8 mouse cellular contexts compared by ENCODE assay signal in the genomic region with DNA sequence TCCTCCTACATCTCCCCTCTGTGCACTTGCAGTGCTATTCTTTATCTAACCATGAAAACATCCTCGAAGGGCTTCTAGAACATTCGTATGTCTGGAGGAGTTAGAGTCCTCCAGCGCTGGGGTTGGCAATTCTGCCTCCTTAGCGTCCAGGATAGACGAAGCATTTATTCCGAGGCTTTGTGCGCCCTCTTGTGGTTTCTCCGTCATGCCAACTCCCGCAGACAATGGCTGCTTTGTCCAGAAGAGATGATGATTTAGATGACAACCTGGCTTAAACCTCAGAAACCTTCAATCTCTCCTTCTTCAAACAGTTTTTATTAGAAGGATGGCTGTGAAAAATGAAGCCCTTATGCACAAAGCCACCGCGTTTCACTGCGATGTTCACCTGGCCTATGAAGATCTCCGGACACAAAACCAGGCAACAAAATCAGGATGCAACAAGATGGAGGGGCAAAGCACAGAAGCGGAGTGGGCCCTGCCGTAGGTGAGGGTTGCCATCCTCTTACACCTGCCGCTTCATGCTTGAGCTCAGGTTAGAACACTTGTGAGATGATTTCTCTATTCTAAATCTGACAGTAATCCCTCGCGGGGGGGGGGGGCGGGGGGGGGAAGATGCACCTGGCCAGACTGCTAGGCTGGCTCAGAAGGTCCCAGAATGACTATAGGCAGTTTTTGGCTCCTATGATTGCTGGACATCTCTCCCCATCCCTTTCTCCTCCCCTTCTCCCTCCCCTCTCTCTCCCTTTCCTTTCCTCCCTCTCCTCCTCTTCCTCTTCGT. TPM values are rescaled to one million over a fixed set of nuclear protein-coding genes. Genes with fewer than 3 reads are reported as not detected.
A peak's percentile ranks its signal among the peaks of the same experiment; 100 is the strongest.
DNase-seq lines count a peak whose midpoint lies in the region; ATAC-seq and TF ChIP-seq lines count a peak whose summit lies in the region.

No protein-coding gene starts in this region.

- H3K27me3 ChIP-seq in intestine, postnatal 0 days (replicated peaks; ENCODE audit: control insufficient read depth, insufficient read depth, low read length): no peaks in the 10 kb centered on the region
- H3K27me3 ChIP-seq in midbrain, embryonic 11.5 days (ENCODE audit: control insufficient read depth, insufficient read depth, low read length): no peaks in the 10 kb centered on the region

- H3K4me2 ChIP-seq in intestine, postnatal 0 days (replicated peaks; ENCODE audit: low read depth): peak overlapping the region; percentile 44
- peak overlapping the region; percentile 19; the same call in 1 of the 2 replicates for H3K4me2 ChIP-seq in midbrain, embryonic 11.5 days

- H3K27ac ChIP-seq in intestine, postnatal 0 days (ENCODE audit: low read depth, low read length): no peak overlapping the region
- no peak overlapping the region for H3K27ac ChIP-seq in midbrain, embryonic 11.5 days (ENCODE audit: low read depth, low read length)

- 21% methylated on average over 19 of the region's 20 CpGs for WGBS in intestine, postnatal 0 days
- WGBS in midbrain, embryonic 11.5 days: 29% methylated on average over 19 of the region's 20 CpGs

- peak; percentile 86 for DNase-seq in adrenal gland, adult 2 months
- DNase-seq in embryo, embryonic 9.5 days (ENCODE audit: extremely low spot score): peak; percentile 80
- DNase-seq in left cerebral cortex, postnatal 36 days (ENCODE audit: low spot score in 2 of 2): peak; percentile 85 to 90
- peak; percentile 98 for DNase-seq in midbrain, embryonic 11.5 days (ENCODE audit: low spot score, missing footprints)
- peak; percentile 94 for DNase-seq in right cerebral cortex, postnatal 4 days
- DNase-seq in yolk sac, embryonic 10.5 days (ENCODE audit: low spot score): peak; percentile 70

- no peak overlapping the region for H3K4me3 ChIP-seq in intestine, postnatal 0 days (ENCODE audit: low read depth, low read length)
- H3K4me3 ChIP-seq in midbrain, embryonic 11.5 days (ENCODE audit: low read depth, low read length): no peak overlapping the region

- peak; percentile 79 for ATAC-seq in granulocyte monocyte progenitor cell, adult 5-6 weeks (replicated peaks; ENCODE audit: poor library complexity, severe bottlenecking)
- ATAC-seq in intestine, postnatal 0 days: no peak
- peak; percentile 89 for ATAC-seq in midbrain, embryonic 11.5 days (ENCODE audit: low FRiP score)

- no peak overlapping the region for H3K9ac ChIP-seq in intestine, postnatal 0 days (ENCODE audit: low read depth, low read length)
- peak overlapping the region; percentile 14; the same call in 1 of the 2 replicates for H3K9ac ChIP-seq in midbrain, embryonic 11.5 days (ENCODE audit: low read length)

- peak; percentile 89 for TF ChIP-seq CTCF in intestine, postnatal 0 days (IDR thresholded peaks at IDR 0.05; ENCODE audit: low read depth)

- intact Hi-C loops in left cerebral cortex, postnatal 36 days (cut with DNase I): loop anchor here (2.0 to 10.0 kb wide), 5 partner anchors 68 to 1320 kb away; partner anchors contain the start of genes 4930426L09Rik, Dnajc1 and Pip4k2a

- H3K4me1 ChIP-seq in intestine, postnatal 0 days (replicated peaks; ENCODE audit: control insufficient read depth, insufficient read depth, low read length): no peaks in the 10 kb centered on the region
- no peaks in the 10 kb centered on the region for H3K4me1 ChIP-seq in midbrain, embryonic 11.5 days (ENCODE audit: control insufficient read depth, insufficient read depth, low read length)

- no peaks in the 10 kb centered on the region for H3K36me3 ChIP-seq in intestine, postnatal 0 days (ENCODE audit: control insufficient read depth, insufficient read depth)
- H3K36me3 ChIP-seq in midbrain, embryonic 11.5 days (ENCODE audit: control insufficient read depth, insufficient read depth, low read length): no peaks in the 10 kb centered on the region

- H3K9me3 ChIP-seq in intestine, postnatal 0 days (ENCODE audit: control insufficient read depth): no peaks in the 10 kb centered on the region
- H3K9me3 ChIP-seq in midbrain, embryonic 11.5 days (ENCODE audit: control insufficient read depth, low read length): no peaks in the 10 kb centered on the region

RNA-seq across cellular contexts. Expression of gene Msrb2, which starts 26.4 kb away (rescaled TPM):
- 10 to 100 TPM; 26.2 to 28.7 TPM for total RNA-seq in adrenal gland, adult 2 months (2021)
- 10.4 and 14.3 TPM in 2 replicates for polyA plus RNA-seq in adrenal gland, adult 2 months (2012; rRNA removed)
- total RNA-seq in granulocyte monocyte progenitor cell, adult 5-6 weeks (2014; fragmentation: Nextera tagmentation): 16.0 and 26.1 TPM in 2 replicates
- 12.0 and 14.6 TPM in 2 replicates for total RNA-seq in granulocyte monocyte progenitor cell, adult 5-6 weeks (2017)
- polyA plus RNA-seq in intestine, postnatal 0 days (2015; fragmentation: Nextera tagmentation; extraction: Ambion mirVana): 8.3 TPM in 2 replicates
- total RNA-seq in left cerebral cortex, postnatal 36 days (2021): 10 to 100 TPM; 16.2 to 24.3 TPM
- polyA plus RNA-seq in midbrain, embryonic 11.5 days (2014; fragmentation: Nextera tagmentation; extraction: Ambion mirVana): 11.2 and 12.8 TPM in 2 replicates
